Mouse (Mus musculus): ENCODE results near the gene Sqor. TPM values are rescaled to one million over a fixed set of nuclear protein-coding genes. Genes with fewer than 3 reads are reported as not detected.

Gene Sqor
- 10 to 100 TPM; 79.7 to 90.2 TPM for total RNA-seq (2021)
- long read RNA-seq, experiment 1, transcript Sqor-201 (10 exons, 1,804 nt) = major isoform, 42 of 50 reads
- long read RNA-seq, experiment 1, partial matches to known transcripts = 2 of 50 reads
- long read RNA-seq, experiment 1, other reads (novel, unspliced or antisense) = 6 of 50 reads
- long read RNA-seq, experiment 2, transcript Sqor-201 (10 exons, 1,804 nt) = major isoform, 119 of 137 reads
- long read RNA-seq, experiment 2, partial matches to known transcripts = 9 of 137 reads
- long read RNA-seq, experiment 2, other reads (novel, unspliced or antisense) = 9 of 137 reads

- peak; percentile 83 for DNase-seq (ENCODE audit: low spot score in 2 of 2)
Observed at GRCm38 (mm10) chr2:122765071-122765793, at the start of gene Sqor. Gene Sqor (plus strand): TSS chr2:122765237.

DNA sequence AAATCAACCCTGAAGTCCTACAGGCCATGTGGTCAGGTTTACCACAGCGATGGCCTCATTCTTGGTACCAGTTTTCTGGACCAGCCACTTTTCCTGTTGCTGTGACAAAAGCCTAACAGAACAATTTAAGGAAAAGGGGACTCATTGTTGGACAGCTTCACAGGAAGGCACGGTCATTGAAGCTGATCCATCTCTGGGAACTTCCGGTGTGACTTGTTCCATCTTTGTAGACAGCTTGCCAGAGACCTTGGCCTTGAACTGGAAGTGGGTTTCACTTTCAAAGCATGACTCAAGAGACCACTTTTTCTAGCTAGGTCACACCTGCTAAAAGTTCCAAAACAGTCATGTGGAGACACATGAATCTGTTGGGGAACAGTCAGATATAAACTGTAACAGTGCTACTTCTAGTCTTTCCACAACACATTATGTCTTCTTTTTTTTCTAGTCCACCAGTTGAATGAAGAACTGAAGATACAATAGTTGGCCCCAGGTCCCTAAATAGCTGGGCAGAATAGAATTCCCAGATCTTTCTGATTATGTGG is 48.7 kb upstream of the Sqor start:
- DNase-seq (ENCODE audit: low spot score in 2 of 2) = no peak

DNA sequence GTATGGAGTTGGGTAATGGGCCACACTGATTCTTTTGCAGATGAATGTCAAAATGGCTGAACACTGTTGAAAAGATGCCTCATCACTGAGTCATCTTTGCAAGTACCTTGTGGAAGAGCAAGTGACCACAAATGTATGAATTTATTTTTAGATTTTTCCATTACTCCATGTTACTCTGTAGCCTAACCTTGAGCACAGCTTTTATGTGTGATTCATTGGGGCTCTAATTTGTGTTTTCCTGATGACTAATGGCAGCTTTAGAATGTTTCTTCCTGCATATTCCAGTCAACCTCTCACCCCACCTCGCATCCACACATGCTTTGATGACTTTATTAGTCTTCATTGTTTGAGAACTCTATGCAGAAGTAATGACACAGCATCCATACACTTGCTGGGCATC is 45.8 kb upstream of the Sqor start:
- no peak for DNase-seq (ENCODE audit: low spot score in 2 of 2)

GRCm38 (mm10) chr2:122720564-122720963 is 44.5 kb upstream of the Sqor start:
- DNase-seq (ENCODE audit: low spot score in 2 of 2) = no peak

DNA sequence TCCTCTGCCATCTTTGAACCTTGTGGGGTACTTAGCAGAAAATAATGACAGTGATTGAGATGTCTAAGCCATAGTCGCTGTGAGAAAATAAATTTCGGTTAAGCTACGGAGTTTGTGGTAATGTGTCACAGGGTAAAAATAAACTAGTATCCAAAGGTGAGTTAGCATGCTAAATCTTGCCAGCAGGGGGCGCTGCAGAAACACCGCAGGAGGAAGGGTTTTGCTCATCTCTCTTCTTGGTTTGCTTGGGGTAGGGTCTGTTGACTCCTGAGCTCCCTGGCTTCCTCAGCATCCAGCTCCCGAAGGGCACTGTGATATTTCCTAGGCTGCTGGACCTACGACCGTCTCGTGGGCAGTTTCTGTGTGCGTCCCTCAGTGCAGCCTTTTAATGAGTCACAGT is 39.4 kb upstream of the Sqor start:
- peak; percentile 53 to 58 for DNase-seq (ENCODE audit: low spot score in 2 of 2)

- no peak for DNase-seq (ENCODE audit: low spot score in 2 of 2)
Observed at GRCm38 (mm10) chr2:122731456-122731855, 33.6 kb upstream of the Sqor start.

- DNase-seq (ENCODE audit: low spot score in 2 of 2) = peak; percentile 78 to 83
Observed at GRCm38 (mm10) chr2:122737894-122738830, 26.9 kb upstream of the Sqor start, which contains the start of gene Bloc1s6. Gene Bloc1s6 (plus strand): TSS chr2:122738503.

DNA sequence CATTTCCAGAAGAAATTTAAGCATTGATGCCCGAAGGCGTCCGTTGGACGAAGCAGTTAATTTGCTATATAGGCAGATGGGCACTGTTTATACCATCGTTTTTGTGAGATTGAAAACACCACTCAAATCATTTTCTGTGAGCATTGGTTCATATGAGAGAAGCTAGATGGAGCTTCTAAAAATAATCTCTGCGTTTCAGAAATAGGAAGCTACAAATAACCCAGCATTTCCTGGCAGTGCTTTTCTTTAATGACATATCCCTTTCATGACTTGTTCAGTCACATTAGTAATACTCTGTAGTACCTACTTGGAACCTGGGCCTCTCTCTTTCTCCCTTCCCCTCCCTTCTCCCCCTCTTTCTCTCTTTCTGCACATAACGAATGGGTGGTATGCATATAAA is 26.0 kb upstream of the Sqor start:
- no peak for DNase-seq (ENCODE audit: low spot score in 2 of 2)

DNA sequence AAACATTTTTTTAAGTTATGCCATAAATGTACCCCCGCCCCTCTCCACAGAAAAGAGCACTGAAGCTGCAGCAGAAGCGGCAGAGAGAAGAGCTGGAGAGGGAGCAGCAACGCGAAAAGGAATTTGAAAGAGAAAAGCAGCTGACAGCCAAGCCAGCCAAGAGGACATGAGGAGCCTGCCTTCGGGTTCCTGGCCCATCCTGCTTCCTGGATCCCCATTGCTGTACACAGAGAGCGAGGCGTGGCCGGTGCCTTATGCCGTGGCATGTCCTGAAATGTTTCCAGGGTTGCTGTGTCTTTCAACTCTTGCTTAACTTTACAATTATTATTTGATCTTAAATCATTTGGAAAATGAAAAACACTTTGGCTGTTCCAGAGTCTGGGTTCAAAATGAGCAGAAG is 18.6 kb upstream of the Sqor start:
- no peak for DNase-seq (ENCODE audit: low spot score in 2 of 2)

GRCm38 (mm10) chr2:122753739-122754343 is 11.2 kb upstream of the Sqor start:
- peak; percentile 56 to 65 for DNase-seq (ENCODE audit: low spot score in 2 of 2)

GRCm38 (mm10) chr2:122759791-122760190 is 5.2 kb upstream of the Sqor start:
- no peak for DNase-seq (ENCODE audit: low spot score in 2 of 2)

- no peak for DNase-seq (ENCODE audit: low spot score in 2 of 2)
Observed at GRCm38 (mm10) chr2:122762991-122763390, 2.0 kb upstream of the Sqor start.

DNA sequence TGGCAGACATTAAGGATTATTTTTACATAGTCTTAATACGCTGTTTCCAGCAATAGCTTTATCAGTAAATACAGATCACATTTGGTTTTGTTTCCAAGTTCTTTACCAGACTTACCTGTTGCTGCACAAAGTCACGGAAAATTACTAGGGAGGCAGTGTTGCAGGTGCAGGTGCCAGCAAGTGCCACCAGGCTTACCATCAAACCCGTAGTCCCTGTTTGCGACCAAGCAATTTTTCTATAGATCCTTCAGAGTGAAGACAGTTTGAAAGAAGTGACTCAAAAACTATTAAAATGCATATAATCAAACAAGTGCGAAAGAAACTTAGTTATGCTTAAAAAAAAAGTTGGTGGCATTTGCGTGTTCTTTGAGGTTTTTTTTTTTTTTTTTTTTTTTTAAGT is 511 bp upstream of the Sqor start:
- DNase-seq (ENCODE audit: low spot score in 2 of 2) = no peak

DNA sequence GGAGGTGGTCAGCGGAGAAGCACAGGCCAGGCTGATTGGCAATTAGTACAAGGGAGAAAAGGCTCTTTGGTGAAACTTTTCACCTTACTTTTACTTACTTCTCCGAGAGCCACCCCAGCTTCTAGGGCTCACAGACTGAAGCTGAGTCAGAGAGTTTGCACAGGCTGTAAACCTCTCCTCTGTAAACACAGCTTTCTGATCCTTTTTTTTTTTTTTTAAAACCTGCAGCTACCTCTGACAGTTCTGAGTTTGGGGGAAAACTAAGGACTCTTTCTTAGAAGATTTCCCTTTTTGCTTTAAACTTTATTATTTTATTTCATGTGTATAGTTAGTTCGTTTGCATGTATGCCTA is 733 bp downstream of the Sqor start:
- DNase-seq (ENCODE audit: low spot score in 2 of 2) = no peak

DNA sequence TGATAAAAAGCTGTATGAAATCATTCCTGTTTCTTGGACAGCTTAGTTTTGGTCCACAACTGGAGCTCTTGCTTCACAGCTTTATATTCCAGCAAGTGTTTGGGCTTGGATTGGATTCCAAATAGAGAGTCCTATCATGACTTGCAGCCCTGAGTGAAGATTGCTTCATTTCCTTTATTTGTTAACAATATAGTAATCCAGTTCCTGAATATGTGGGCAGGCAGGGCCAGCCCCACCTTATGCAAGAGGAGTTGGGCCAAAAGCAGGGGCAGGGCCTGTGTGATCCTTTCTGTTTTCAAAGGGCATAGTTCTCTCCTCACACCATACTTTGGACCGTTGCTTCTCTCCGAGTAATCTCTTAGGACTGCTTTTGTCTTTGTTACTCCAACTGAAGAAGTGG is 6.0 kb downstream of the Sqor start:
- DNase-seq (ENCODE audit: low spot score in 2 of 2) = no peak

GRCm38 (mm10) chr2:122772899-122773298 is 7.9 kb downstream of the Sqor start:
- DNase-seq (ENCODE audit: low spot score in 2 of 2) = no peak

- DNase-seq (ENCODE audit: low spot score in 2 of 2) = no peak
Observed at GRCm38 (mm10) chr2:122775491-122775890, 10.5 kb downstream of the Sqor start.

- DNase-seq (ENCODE audit: low spot score in 2 of 2) = no peak
Observed at GRCm38 (mm10) chr2:122776823-122777222, 11.8 kb downstream of the Sqor start.

- no peak for DNase-seq (ENCODE audit: low spot score in 2 of 2)
Observed at GRCm38 (mm10) chr2:122779967-122780366, 14.9 kb downstream of the Sqor start.

DNA sequence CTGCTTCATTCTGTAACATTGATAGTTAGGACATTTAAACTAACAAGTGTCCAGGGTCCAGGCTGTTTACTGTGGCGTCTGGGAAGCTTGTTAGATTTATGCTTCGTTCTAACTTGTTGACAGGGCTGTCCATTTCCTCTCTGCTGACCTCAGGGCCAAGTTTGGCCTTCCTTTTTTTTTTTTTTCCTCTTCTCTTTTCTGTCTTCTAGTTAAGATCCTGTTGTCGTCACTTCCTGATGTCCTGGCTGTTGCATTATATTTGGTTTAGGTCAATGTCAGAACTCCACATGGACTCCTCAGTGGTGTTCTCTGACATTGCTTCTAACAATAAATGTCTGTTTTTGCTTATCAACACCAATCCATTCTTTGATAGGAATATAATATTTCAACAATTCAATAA is 15.4 kb downstream of the Sqor start:
- DNase-seq (ENCODE audit: low spot score in 2 of 2) = no peak

Data from adrenal gland, adult 18-20 months (tissue).